Comparison of ENCODE assay signal across 8 mouse cellular contexts in genomic region chr9:71959259-71960025, GRCm38 (mm10).
DNase-seq lines count a peak whose midpoint lies in the region; ATAC-seq lines count a peak whose summit lies in the region.

No protein-coding gene starts in this region.

- no peak overlapping the region for H3K4me3 ChIP-seq in hindbrain, embryonic 11.5 days (ENCODE audit: low read depth, low read length)
- no peak overlapping the region for H3K4me3 ChIP-seq in hindbrain, embryonic 10.5 days
- no peak overlapping the region for H3K4me3 ChIP-seq in embryonic facial prominence, embryonic 10.5 days

- H3K27ac ChIP-seq in hindbrain, embryonic 11.5 days (ENCODE audit: low read depth, low read length): no peak overlapping the region
- H3K27ac ChIP-seq in hindbrain, embryonic 10.5 days: no peak overlapping the region
- H3K27ac ChIP-seq in embryonic facial prominence, embryonic 10.5 days (replicated peaks): no peak overlapping the region

- H3K9me3 ChIP-seq in hindbrain, embryonic 11.5 days (ENCODE audit: control insufficient read depth, low read length): no peaks in the 10 kb centered on the region
- H3K9me3 ChIP-seq in hindbrain, embryonic 10.5 days: no peaks in the 10 kb centered on the region
- H3K9me3 ChIP-seq in embryonic facial prominence, embryonic 10.5 days: no peaks in the 10 kb centered on the region

- no peak overlapping the region for H3K4me2 ChIP-seq in hindbrain, embryonic 11.5 days (replicated peaks; ENCODE audit: low read depth, low read length)

- no peaks in the 10 kb centered on the region for H3K4me1 ChIP-seq in hindbrain, embryonic 11.5 days (replicated peaks; ENCODE audit: control insufficient read depth, insufficient read depth, low read length)
- peaks cover 5% of the 10 kb centered on the region for H3K4me1 ChIP-seq in hindbrain, embryonic 10.5 days (replicated peaks)
- peaks cover 5% of the 10 kb centered on the region; the same call in 1 of the 2 replicates for H3K4me1 ChIP-seq in embryonic facial prominence, embryonic 10.5 days

- H3K36me3 ChIP-seq in hindbrain, embryonic 11.5 days (ENCODE audit: control insufficient read depth, insufficient read depth, low read length): no peaks in the 10 kb centered on the region
- no peaks in the 10 kb centered on the region for H3K36me3 ChIP-seq in hindbrain, embryonic 10.5 days
- peaks cover 5% of the 10 kb centered on the region for H3K36me3 ChIP-seq in embryonic facial prominence, embryonic 10.5 days (replicated peaks)

- WGBS in hindbrain, embryonic 11.5 days: 68% methylated on average over 11 of the region's 11 CpGs
- WGBS in hindbrain, embryonic 10.5 days: 76% methylated on average over 11 of the region's 11 CpGs
- 72% methylated on average over 11 of the region's 11 CpGs for WGBS in embryonic facial prominence, embryonic 10.5 days

- ATAC-seq in hindbrain, embryonic 11.5 days (ENCODE audit: low FRiP score): peak; percentile 71; the same call in 1 of the 2 replicates
- peak; percentile 35; the same call in 1 of the 2 replicates for ATAC-seq in granulocyte monocyte progenitor cell, adult 5-6 weeks (replicated peaks; ENCODE audit: poor library complexity, severe bottlenecking)

- H3K27me3 ChIP-seq in hindbrain, embryonic 11.5 days (ENCODE audit: control insufficient read depth, insufficient read depth, low read length): no peaks in the 10 kb centered on the region
- H3K27me3 ChIP-seq in hindbrain, embryonic 10.5 days (ENCODE audit: insufficient read depth, poor library complexity, severe bottlenecking): no peaks in the 10 kb centered on the region
- H3K27me3 ChIP-seq in embryonic facial prominence, embryonic 10.5 days (replicated peaks; ENCODE audit: low read depth, poor library complexity, severe bottlenecking): no peaks in the 10 kb centered on the region

- no peak overlapping the region for H3K9ac ChIP-seq in hindbrain, embryonic 11.5 days (ENCODE audit: low read depth, low read length)

- peak; percentile 22 for DNase-seq in hindbrain, embryonic 11.5 days (ENCODE audit: low spot score)
- DNase-seq in hindbrain, embryonic 10.5 days (ENCODE audit: low spot score): no peak
- DNase-seq in embryonic facial prominence, embryonic 10.5 days (ENCODE audit: low spot score): peak; percentile 26
- DNase-seq in layer of hippocampus, postnatal 36 days: peak; percentile 24 to 36
- peak; percentile 18 to 24 for DNase-seq in right cerebral cortex, adult 2 months (ENCODE audit: low spot score in 2 of 2)
- DNase-seq in adipocyte (ENCODE audit: low spot score): no peak
- DNase-seq in kidney, postnatal 36 days: no peak

Comparison
In these comparisons a context has a peak if more than half of its experiments do, and no peak if none do; other contexts are left out.
1. DNase-seq: peak in hindbrain, embryonic 11.5 days (single experiment), embryonic facial prominence, embryonic 10.5 days (single experiment), layer of hippocampus, postnatal 36 days (2 of 2) and right cerebral cortex, adult 2 months (2 of 2); none in hindbrain, embryonic 10.5 days (single experiment), adipocyte (single experiment) and kidney, postnatal 36 days (0 of 2).